Mouse (Mus musculus) thymus, adult 2 months (tissue): ENCODE measurements around the gene Golph3l.

Source experiments
- CTCF ChIP-seq: fragments of 200-500 bp; IDR thresholded peaks from 2 replicates; pipeline ENCODE4 v1.5.1; 2012; ENCODE audit warnings: mild to moderate bottlenecking, control low read depth, low read length, moderate library complexity, borderline replicate concordance; ENCODE audit not compliant: control insufficient read depth, poor library complexity, insufficient read depth; ENCODE audit errors: extremely low read depth
- POLR2A ChIP-seq: fragments of 200-500 bp; IDR thresholded peaks from 2 replicates; pipeline ENCODE4 v1.6.1; 2012; ENCODE audit warnings: mild to moderate bottlenecking, low read length, control low read depth, moderate library complexity; ENCODE audit not compliant: control insufficient read depth, poor library complexity, insufficient read depth; ENCODE audit errors: extremely low read depth

GRCm38 (mm10) chr3:95658236-95658867 is 69.6 kb downstream of the Golph3l start, which contains the start of gene Mcl1:
- TF ChIP-seq CTCF (no peak), POLR2A (peak; percentile 99)
